Mouse (Mus musculus) myocyte (in vitro differentiated cells): ENCODE results near the gene Efhd2. TPM values are rescaled to one million over a fixed set of nuclear protein-coding genes. Genes with fewer than 3 reads are reported as not detected.

Experiments
- H3K27me3 ChIP-seq: one replicate; pipeline ENCODE4 v1.6.1; 2011; ENCODE audit not compliant: control insufficient read depth, insufficient read depth, insufficient read length
- H3K36me3 ChIP-seq: one replicate; pipeline ENCODE4 v1.6.1; 2011; ENCODE audit not compliant: control insufficient read depth, insufficient read depth
- H3K4me2 ChIP-seq: one replicate; pipeline ENCODE4 v1.6.1; 2011; ENCODE audit warnings: low read depth, control low read depth
- H3K4me3 ChIP-seq: one replicate; pipeline ENCODE4 v1.5.1; 2011; ENCODE audit warnings: mild to moderate bottlenecking, control low read depth, moderate library complexity
- H3K79me2 ChIP-seq: one replicate; pipeline ENCODE4 v1.6.1; 2011; ENCODE audit not compliant: control insufficient read depth, insufficient read depth
- H3ac ChIP-seq: one replicate; pipeline ENCODE4 v1.6.1; 2011; ENCODE audit not compliant: control insufficient read depth, insufficient read length
- CEBPB ChIP-seq: IDR thresholded peaks from 2 replicates; pipeline ENCODE4 v1.6.1; 2011; ENCODE audit warnings: mild to moderate bottlenecking, moderate library complexity; ENCODE audit not compliant: poor library complexity, insufficient read depth, severe bottlenecking
- E2F4 ChIP-seq: IDR thresholded peaks from one replicate; pipeline ENCODE4 v1.6.1; 2011; ENCODE audit warnings: mild to moderate bottlenecking, control low read depth, moderate library complexity; ENCODE audit not compliant: insufficient read depth
- MAX ChIP-seq: IDR thresholded peaks from one replicate; pipeline ENCODE4 v1.6.1; 2011; ENCODE audit warnings: low read depth, mild to moderate bottlenecking, control low read depth
- MYOD1 ChIP-seq, 3 experiments: IDR thresholded peaks; one replicate each; pipeline ENCODE4 v1.6.1; 2011; ENCODE audit warnings: control low read depth in 2 of 3, low read depth in 2 of 3, mild to moderate bottlenecking in 2 of 3, moderate library complexity in 1 of 3; ENCODE audit not compliant: insufficient read length in 2 of 3, control insufficient read depth in 1 of 3
- MYOG ChIP-seq, 3 experiments: IDR thresholded peaks; one replicate each; pipeline ENCODE4 v1.6.1; 2011; ENCODE audit warnings: control low read depth in 2 of 3, low read depth in 2 of 3, mild to moderate bottlenecking in 2 of 3; ENCODE audit not compliant: insufficient read length in 2 of 3, control insufficient read depth in 1 of 3, insufficient read depth in 1 of 3
- POLR2A ChIP-seq: IDR thresholded peaks from one replicate; pipeline ENCODE4 v1.6.1; 2011; ENCODE audit warnings: low read depth, mild to moderate bottlenecking, control low read depth, moderate library complexity; ENCODE audit not compliant: insufficient read length
- POLR2AphosphoS2 ChIP-seq: IDR thresholded peaks from one replicate; pipeline ENCODE4 v1.6.1; 2011; ENCODE audit warnings: low read depth, control low read depth; ENCODE audit not compliant: insufficient read length
- REST ChIP-seq: IDR thresholded peaks from one replicate; pipeline ENCODE4 v1.6.1; 2011; ENCODE audit warnings: mild to moderate bottlenecking, control low read depth, moderate library complexity; ENCODE audit not compliant: insufficient read depth, insufficient read length
- SRF ChIP-seq: IDR thresholded peaks from one replicate; pipeline ENCODE4 v1.6.1; 2011; ENCODE audit warnings: low read depth; ENCODE audit not compliant: control insufficient read depth, insufficient read length
- TCF12 ChIP-seq: IDR thresholded peaks from one replicate; pipeline ENCODE4 v1.6.1; 2011; ENCODE audit warnings: mild to moderate bottlenecking, control low read depth; ENCODE audit not compliant: poor library complexity, insufficient read depth, severe bottlenecking
- TCF3 ChIP-seq: IDR thresholded peaks from one replicate; pipeline ENCODE4 v1.6.1; 2011; ENCODE audit warnings: low read depth, control low read depth; ENCODE audit not compliant: insufficient read length
- USF1 ChIP-seq: IDR thresholded peaks from one replicate; pipeline ENCODE4 v1.6.1; 2011; ENCODE audit warnings: low read depth, mild to moderate bottlenecking, control low read depth, moderate library complexity
- polyA plus RNA-seq: library from polyadenylated mRNA; unstranded; fragments of >200 nt; fragmentation: generic; extraction: Trizol; gene quantifications from one replicate; pipeline ENCODE4 v1.2.1, GENCODE M21; 2012; ENCODE audit warnings: missing spikeins

The Efhd2 gene
- polyA plus RNA-seq, 1 experiment = 38.8 TPM

DNA sequence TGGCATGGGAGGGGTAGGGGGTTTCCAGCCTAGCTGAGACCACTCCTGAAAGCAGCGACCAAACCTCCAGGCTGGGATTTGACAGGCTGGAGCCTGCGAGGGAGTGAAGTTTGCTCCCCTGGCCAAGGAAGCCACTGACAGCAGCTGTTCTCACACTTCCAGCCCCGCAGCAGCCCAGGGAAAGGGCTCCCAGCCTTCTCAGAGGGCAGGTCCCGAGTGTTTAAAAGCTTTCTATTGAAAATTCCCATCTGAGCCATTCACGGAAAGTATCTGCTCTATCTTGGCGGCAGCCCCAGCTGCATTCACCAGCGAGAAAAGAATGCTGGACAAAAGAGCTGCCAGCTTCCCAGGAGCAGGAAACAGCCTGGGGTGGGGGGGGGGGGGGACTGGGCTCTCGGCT, 25.2 kb upstream of the Efhd2 start:
- no peaks in the 10 kb centered on the region for H3K79me2 ChIP-seq
- no peak overlapping the region for H3K4me3 ChIP-seq
- H3K27me3 ChIP-seq = peaks cover 11% of the 10 kb centered on the region
- TF ChIP-seq TCF3 = no peak
- no peak for TF ChIP-seq CEBPB
- no peak for TF ChIP-seq POLR2AphosphoS2
- peak in 1 of 3 experiments; percentile 79 for TF ChIP-seq MYOG (IDR thresholded peaks at IDR 0.05; ENCODE audit: control insufficient read depth in 1 of 3, insufficient read depth in 1 of 3, insufficient read length in 2 of 3, low read depth in 2 of 3)
- no peak for TF ChIP-seq E2F4
- no peak for TF ChIP-seq TCF12
- peak; percentile 35 to 59 (median 37) for TF ChIP-seq MYOD1 (IDR thresholded peaks at IDR 0.05; ENCODE audit: control insufficient read depth in 1 of 3, insufficient read length in 2 of 3, low read depth in 2 of 3)
- no peak overlapping the region for H3K4me2 ChIP-seq
- H3ac ChIP-seq = no peak overlapping the region
- no peaks in the 10 kb centered on the region for H3K36me3 ChIP-seq

DNA sequence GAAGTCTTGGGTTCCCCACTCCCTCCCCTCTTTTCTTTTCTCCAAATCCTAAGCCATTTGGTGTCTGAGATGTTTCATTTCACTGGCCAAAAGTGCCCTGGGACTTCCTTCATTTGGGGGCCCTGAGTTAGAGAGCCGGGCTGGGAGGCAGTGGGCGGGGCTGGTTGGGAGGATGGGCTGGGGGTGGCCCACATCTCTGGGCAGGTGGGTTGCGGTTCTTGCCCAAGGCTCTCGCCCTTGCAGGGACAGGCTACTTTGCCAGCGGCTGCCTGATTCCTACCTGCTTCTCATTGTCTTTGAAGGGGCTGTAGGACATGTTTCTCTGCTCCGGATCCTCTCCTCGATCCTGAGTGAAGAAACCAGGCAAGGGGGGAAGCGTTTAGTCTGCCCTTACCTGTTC, 24.2 kb upstream of the Efhd2 start:
- Histone ChIP-seq H3K27me3 (peaks cover 8% of the 10 kb centered on the region), H3ac (no peak overlapping the region), H3K79me2 (no peaks in the 10 kb centered on the region), H3K4me2 (no peak overlapping the region), H3K36me3 (no peaks in the 10 kb centered on the region), H3K4me3 (no peak overlapping the region)
- no peak for TF ChIP-seq SRF
- no peak for TF ChIP-seq REST
- TF ChIP-seq CEBPB = no peak
- no peak for TF ChIP-seq MYOD1 (IDR thresholded peaks at IDR 0.05; ENCODE audit: control insufficient read depth in 1 of 3, insufficient read length in 2 of 3, low read depth in 2 of 3)
- TF ChIP-seq POLR2AphosphoS2 = no peak
- TF ChIP-seq MAX = no peak
- TF ChIP-seq E2F4 = no peak
- no peak for TF ChIP-seq MYOG (IDR thresholded peaks at IDR 0.05; ENCODE audit: control insufficient read depth in 1 of 3, insufficient read depth in 1 of 3, insufficient read length in 2 of 3, low read depth in 2 of 3)
- TF ChIP-seq USF1 = no peak
- TF ChIP-seq POLR2A = no peak
- TF ChIP-seq TCF3 = no peak
- TF ChIP-seq TCF12 = no peak

DNA sequence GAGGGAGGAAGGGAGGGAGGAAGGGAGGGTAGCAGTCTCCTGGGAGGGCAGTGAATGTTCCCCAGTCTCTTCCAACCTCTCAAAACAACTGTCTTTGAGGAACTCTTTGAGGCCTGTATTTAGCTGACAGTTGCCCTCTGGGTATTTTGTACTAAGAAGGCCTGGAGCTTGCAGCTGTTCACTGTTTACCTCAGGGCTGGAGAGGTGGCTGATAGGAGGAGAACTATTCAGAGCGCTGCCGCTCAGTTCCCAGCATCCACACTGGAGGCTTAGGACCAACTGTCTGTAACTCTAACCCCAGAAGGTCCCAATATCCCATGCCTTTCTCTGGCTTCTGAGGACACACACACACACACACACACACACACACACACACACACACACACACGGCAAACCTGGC, 23.1 kb upstream of the Efhd2 start:
- H3K4me2 ChIP-seq = no peak overlapping the region
- H3K36me3 ChIP-seq = no peaks in the 10 kb centered on the region
- no peak overlapping the region for H3ac ChIP-seq
- TF ChIP-seq MYOD1 (IDR thresholded peaks at IDR 0.05; ENCODE audit: control insufficient read depth in 1 of 3, insufficient read length in 2 of 3, low read depth in 2 of 3) (peak; percentile 72 to 74 (median 72)), MYOG (IDR thresholded peaks at IDR 0.05; ENCODE audit: control insufficient read depth in 1 of 3, insufficient read depth in 1 of 3, insufficient read length in 2 of 3, low read depth in 2 of 3) (peak in 2 of 3 experiments; percentile 87 to 91), TCF3 (no peak), TCF12 (peak; percentile 50), POLR2A (no peak), E2F4 (no peak), REST (no peak), POLR2AphosphoS2 (no peak), MAX (no peak), CEBPB (no peak), SRF (no peak), USF1 (no peak)
- no peak overlapping the region for H3K4me3 ChIP-seq
- peaks cover 8% of the 10 kb centered on the region for H3K27me3 ChIP-seq
- H3K79me2 ChIP-seq = no peaks in the 10 kb centered on the region

DNA sequence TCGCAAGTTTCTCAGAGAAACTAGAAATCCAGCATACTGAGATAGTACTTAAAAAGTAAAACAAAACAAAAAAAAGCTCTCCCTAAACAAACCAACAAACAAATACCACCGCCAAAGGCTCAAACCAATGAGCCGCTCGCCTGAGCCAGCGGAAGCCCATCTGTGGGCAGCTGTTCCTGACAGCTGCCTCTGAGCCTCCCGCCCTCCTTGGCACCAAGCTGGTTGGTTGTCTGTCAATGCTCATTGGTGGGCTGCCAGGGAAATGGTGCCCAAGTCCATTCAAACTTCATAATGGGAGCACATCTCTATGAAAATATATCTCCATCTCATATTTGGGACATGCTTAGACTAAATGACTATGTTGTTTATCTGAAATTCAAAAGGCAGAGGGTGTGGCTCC, 22.5 kb upstream of the Efhd2 start:
- H3ac ChIP-seq = no peak overlapping the region
- H3K27me3 ChIP-seq = peaks cover 8% of the 10 kb centered on the region
- no peak overlapping the region for H3K4me2 ChIP-seq
- TF ChIP-seq POLR2AphosphoS2 (no peak), REST (no peak), POLR2A (no peak), SRF (peak; percentile 60), MAX (no peak), TCF12 (peak; percentile 44), MYOG (IDR thresholded peaks at IDR 0.05; ENCODE audit: control insufficient read depth in 1 of 3, insufficient read depth in 1 of 3, insufficient read length in 2 of 3, low read depth in 2 of 3) (peak; percentile 47 to 95 (median 84)), TCF3 (peak; percentile 86), MYOD1 (IDR thresholded peaks at IDR 0.05; ENCODE audit: control insufficient read depth in 1 of 3, insufficient read length in 2 of 3, low read depth in 2 of 3) (peak in 2 of 3 experiments; percentile 86 to 91), CEBPB (no peak)
- no peaks in the 10 kb centered on the region for H3K36me3 ChIP-seq
- H3K4me3 ChIP-seq = no peak overlapping the region
- H3K79me2 ChIP-seq = no peaks in the 10 kb centered on the region

DNA sequence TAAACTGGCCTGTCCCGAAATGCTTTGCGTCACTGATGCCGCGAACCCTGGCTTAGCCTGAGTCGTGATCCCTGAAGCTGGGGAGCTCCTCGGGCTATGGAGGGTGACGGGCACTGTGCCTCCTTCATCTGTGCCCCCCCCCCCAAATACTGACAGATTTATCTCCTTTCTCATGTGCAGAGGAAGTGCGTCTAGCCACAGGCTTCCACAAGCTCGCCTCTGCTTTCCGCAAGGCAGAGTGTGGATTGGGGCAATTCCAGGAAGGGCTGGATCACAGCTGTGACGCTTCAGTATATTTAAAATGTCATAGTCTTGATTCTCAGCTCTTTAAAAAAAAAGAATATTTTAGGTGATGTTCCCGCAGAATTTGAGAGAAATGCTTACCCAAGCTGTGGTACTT, 21.1 kb upstream of the Efhd2 start:
- no peak for TF ChIP-seq MAX
- TF ChIP-seq MYOG (IDR thresholded peaks at IDR 0.05; ENCODE audit: control insufficient read depth in 1 of 3, insufficient read depth in 1 of 3, insufficient read length in 2 of 3, low read depth in 2 of 3) = no peak
- no peak overlapping the region for H3K4me3 ChIP-seq
- H3K79me2 ChIP-seq = no peaks in the 10 kb centered on the region
- H3K36me3 ChIP-seq = no peaks in the 10 kb centered on the region
- H3K4me2 ChIP-seq = no peak overlapping the region
- H3K27me3 ChIP-seq = no peaks in the 10 kb centered on the region
- no peak overlapping the region for H3ac ChIP-seq
